Mouse (Mus musculus): Measurements from ENCODE around the gene Olfr455. TPM values are rescaled to one million over a fixed set of nuclear protein-coding genes. Genes with fewer than 3 reads are reported as not detected.

The Olfr455 gene
- not detected in 2 replicates for polyA plus RNA-seq (2016; fragmentation: Nextera tagmentation; extraction: Ambion mirVana)

GRCm38 (mm10) chr6:42547461-42547860, at the start of gene Olfr455:
Gene Olfr455 (minus strand): TSS chr6:42547587.
- Histone ChIP-seq H3K9me3 (no peaks in the 10 kb centered on the region), H3K4me2 (no peak within 1 kb of the TSS), H3K36me3 (no peaks in the 10 kb centered on the region), H3K4me1 (replicated peaks) (no peaks in the 10 kb centered on the region), H3K9ac (replicated peaks) (no peak within 1 kb of the TSS), H3K27ac (no peak within 1 kb of the TSS), H3K4me3 (replicated peaks) (no peak within 1 kb of the TSS), H3K27me3 (no peaks in the 10 kb centered on the region)
- whole genome bisulfite sequencing, result 78% methylated on average over 4 of the region's 4 CpGs
- no peak for ATAC-seq (ENCODE audit: insufficient number of reproducible peaks, insufficient read depth, low FRiP score, low TSS enrichment, low read depth)

- ATAC-seq (ENCODE audit: insufficient number of reproducible peaks, insufficient read depth, low FRiP score, low TSS enrichment, low read depth), result no peak
- Histone ChIP-seq H3K9me3 (no peaks in the 10 kb centered on the region), H3K36me3 (no peaks in the 10 kb centered on the region), H3K4me3 (replicated peaks) (no peak overlapping the region), H3K4me2 (no peak overlapping the region), H3K27me3 (no peaks in the 10 kb centered on the region), H3K4me1 (replicated peaks) (no peaks in the 10 kb centered on the region), H3K9ac (replicated peaks) (no peak overlapping the region), H3K27ac (no peak overlapping the region)
- WGBS, result 81% methylated on average over 17 of the region's 17 CpGs
These were observed 45.9 kb upstream of the Olfr455 start for GRCm38 (mm10) chr6:42593138-42593882.

- H3K9ac ChIP-seq (replicated peaks), result no peak overlapping the region
- 83% methylated on average over 5 of the region's 5 CpGs for WGBS
- no peaks in the 10 kb centered on the region for H3K36me3 ChIP-seq
- ATAC-seq (ENCODE audit: insufficient number of reproducible peaks, insufficient read depth, low FRiP score, low TSS enrichment, low read depth), result no peak
- H3K4me3 ChIP-seq (replicated peaks), result no peak overlapping the region
- no peaks in the 10 kb centered on the region for H3K9me3 ChIP-seq
- H3K27me3 ChIP-seq, result no peaks in the 10 kb centered on the region
- H3K4me2 ChIP-seq, result no peak overlapping the region
- no peak overlapping the region for H3K27ac ChIP-seq
- no peaks in the 10 kb centered on the region for H3K4me1 ChIP-seq (replicated peaks)
These were observed 39.2 kb upstream of the Olfr455 start for GRCm38 (mm10) chr6:42586569-42586968.

GRCm38 (mm10) chr6:42583488-42583872, 36.1 kb upstream of the Olfr455 start:
- 4% methylated on average over 7 of the region's 7 CpGs for WGBS
- H3K9ac ChIP-seq (replicated peaks), result no peak overlapping the region
- H3K4me3 ChIP-seq (replicated peaks), result no peak overlapping the region
- no peak overlapping the region for H3K27ac ChIP-seq
- H3K27me3 ChIP-seq, result no peaks in the 10 kb centered on the region
- peak overlapping the region; percentile 31 for H3K4me2 ChIP-seq
- ATAC-seq (ENCODE audit: insufficient number of reproducible peaks, insufficient read depth, low FRiP score, low TSS enrichment, low read depth), result no peak
- H3K4me1 ChIP-seq (replicated peaks), result no peaks in the 10 kb centered on the region
- H3K36me3 ChIP-seq, result no peaks in the 10 kb centered on the region
- H3K9me3 ChIP-seq, result no peaks in the 10 kb centered on the region

GRCm38 (mm10) chr6:42582741-42583487, 35.5 kb upstream of the Olfr455 start:
- no peaks in the 10 kb centered on the region for H3K4me1 ChIP-seq (replicated peaks)
- no peak for ATAC-seq (ENCODE audit: insufficient number of reproducible peaks, insufficient read depth, low FRiP score, low TSS enrichment, low read depth)
- no peaks in the 10 kb centered on the region for H3K27me3 ChIP-seq
- H3K27ac ChIP-seq, result no peak overlapping the region
- H3K36me3 ChIP-seq, result no peaks in the 10 kb centered on the region
- H3K4me2 ChIP-seq, result peak overlapping the region; percentile 31
- no peak overlapping the region for H3K4me3 ChIP-seq (replicated peaks)
- H3K9me3 ChIP-seq, result no peaks in the 10 kb centered on the region
- 59% methylated on average over 9 of the region's 9 CpGs for WGBS
- no peak overlapping the region for H3K9ac ChIP-seq (replicated peaks)

GRCm38 (mm10) chr6:42578678-42579077, 31.3 kb upstream of the Olfr455 start:
- ATAC-seq (ENCODE audit: insufficient number of reproducible peaks, insufficient read depth, low FRiP score, low TSS enrichment, low read depth), result no peak
- Histone ChIP-seq H3K4me3 (replicated peaks) (no peak overlapping the region), H3K9me3 (no peaks in the 10 kb centered on the region), H3K27me3 (no peaks in the 10 kb centered on the region), H3K4me1 (replicated peaks) (no peaks in the 10 kb centered on the region), H3K36me3 (no peaks in the 10 kb centered on the region), H3K9ac (replicated peaks) (no peak overlapping the region), H3K4me2 (no peak overlapping the region), H3K27ac (no peak overlapping the region)
- WGBS, result 81% methylated on average over 4 of the region's 4 CpGs

GRCm38 (mm10) chr6:42577433-42577832, 30.0 kb upstream of the Olfr455 start:
- WGBS, result 89% methylated on average over 2 of the region's 2 CpGs
- H3K4me1 ChIP-seq (replicated peaks), result no peaks in the 10 kb centered on the region
- H3K4me2 ChIP-seq, result no peak overlapping the region
- H3K27me3 ChIP-seq, result no peaks in the 10 kb centered on the region
- H3K9ac ChIP-seq (replicated peaks), result no peak overlapping the region
- ATAC-seq (ENCODE audit: insufficient number of reproducible peaks, insufficient read depth, low FRiP score, low TSS enrichment, low read depth), result no peak
- no peak overlapping the region for H3K4me3 ChIP-seq (replicated peaks)
- no peak overlapping the region for H3K27ac ChIP-seq
- H3K9me3 ChIP-seq, result no peaks in the 10 kb centered on the region
- H3K36me3 ChIP-seq, result no peaks in the 10 kb centered on the region

- no peak for ATAC-seq (ENCODE audit: insufficient number of reproducible peaks, insufficient read depth, low FRiP score, low TSS enrichment, low read depth)
- no peaks in the 10 kb centered on the region for H3K9me3 ChIP-seq
- WGBS, result 68% methylated on average over 2 of the region's 2 CpGs
These were observed 20.8 kb upstream of the Olfr455 start for GRCm38 (mm10) chr6:42568205-42568604.

GRCm38 (mm10) chr6:42566076-42566598, 18.8 kb upstream of the Olfr455 start:
- Histone ChIP-seq H3K4me2 (no peak overlapping the region), H3K27me3 (no peaks in the 10 kb centered on the region), H3K4me1 (replicated peaks) (no peaks in the 10 kb centered on the region), H3K9me3 (no peaks in the 10 kb centered on the region), H3K4me3 (replicated peaks) (no peak overlapping the region), H3K36me3 (no peaks in the 10 kb centered on the region), H3K9ac (replicated peaks) (no peak overlapping the region), H3K27ac (no peak overlapping the region)
- no peak for ATAC-seq (ENCODE audit: insufficient number of reproducible peaks, insufficient read depth, low FRiP score, low TSS enrichment, low read depth)
- 80% methylated on average over 2 of the region's 2 CpGs for WGBS

More at GRCm38 (mm10) chr6:42568205-42568604, 20.8 kb upstream of the Olfr455 start:
- Histone ChIP-seq H3K4me2 (no peak overlapping the region), H3K9ac (replicated peaks) (no peak overlapping the region), H3K36me3 (no peaks in the 10 kb centered on the region), H3K27me3 (no peaks in the 10 kb centered on the region), H3K27ac (no peak overlapping the region), H3K4me3 (replicated peaks) (no peak overlapping the region), H3K4me1 (replicated peaks) (no peaks in the 10 kb centered on the region)

GRCm38 (mm10) chr6:42562280-42562679, 14.9 kb upstream of the Olfr455 start:
- H3K27ac ChIP-seq, result no peak overlapping the region
- no peaks in the 10 kb centered on the region for H3K36me3 ChIP-seq
- no peak for ATAC-seq (ENCODE audit: insufficient number of reproducible peaks, insufficient read depth, low FRiP score, low TSS enrichment, low read depth)
- 67% methylated on average over 2 of the region's 2 CpGs for WGBS
- H3K9me3 ChIP-seq, result no peaks in the 10 kb centered on the region
- no peak overlapping the region for H3K4me3 ChIP-seq (replicated peaks)
- H3K27me3 ChIP-seq, result no peaks in the 10 kb centered on the region
- no peak overlapping the region for H3K4me2 ChIP-seq
- no peak overlapping the region for H3K9ac ChIP-seq (replicated peaks)
- H3K4me1 ChIP-seq (replicated peaks), result no peaks in the 10 kb centered on the region

GRCm38 (mm10) chr6:42560885-42561284, 13.5 kb upstream of the Olfr455 start:
- no peaks in the 10 kb centered on the region for H3K36me3 ChIP-seq
- no peak overlapping the region for H3K27ac ChIP-seq
- no peak overlapping the region for H3K9ac ChIP-seq (replicated peaks)
- WGBS, result 51% methylated on average over 5 of the region's 5 CpGs
- H3K4me3 ChIP-seq (replicated peaks), result no peak overlapping the region
- no peak overlapping the region for H3K4me2 ChIP-seq
- ATAC-seq (ENCODE audit: insufficient number of reproducible peaks, insufficient read depth, low FRiP score, low TSS enrichment, low read depth), result no peak
- no peaks in the 10 kb centered on the region for H3K4me1 ChIP-seq (replicated peaks)
- no peaks in the 10 kb centered on the region for H3K27me3 ChIP-seq
- no peaks in the 10 kb centered on the region for H3K9me3 ChIP-seq
